Mouse (Mus musculus) lung, postnatal 4 days (tissue): ENCODE measurements at regions not wholly inside any gene's neighbourhood (a gene's known extent, or its start where the extent isn't known, plus 50 kb on each side); places are given as distances from the start of the nearest gene placed in this dataset.
A peak's percentile ranks its signal among the peaks of the same experiment; 100 is the strongest.

Experiments
- DNase-seq, 2 experiments: peaks; one replicate each; pipeline ENCODE4 v3.0.0; 2021

DNA sequence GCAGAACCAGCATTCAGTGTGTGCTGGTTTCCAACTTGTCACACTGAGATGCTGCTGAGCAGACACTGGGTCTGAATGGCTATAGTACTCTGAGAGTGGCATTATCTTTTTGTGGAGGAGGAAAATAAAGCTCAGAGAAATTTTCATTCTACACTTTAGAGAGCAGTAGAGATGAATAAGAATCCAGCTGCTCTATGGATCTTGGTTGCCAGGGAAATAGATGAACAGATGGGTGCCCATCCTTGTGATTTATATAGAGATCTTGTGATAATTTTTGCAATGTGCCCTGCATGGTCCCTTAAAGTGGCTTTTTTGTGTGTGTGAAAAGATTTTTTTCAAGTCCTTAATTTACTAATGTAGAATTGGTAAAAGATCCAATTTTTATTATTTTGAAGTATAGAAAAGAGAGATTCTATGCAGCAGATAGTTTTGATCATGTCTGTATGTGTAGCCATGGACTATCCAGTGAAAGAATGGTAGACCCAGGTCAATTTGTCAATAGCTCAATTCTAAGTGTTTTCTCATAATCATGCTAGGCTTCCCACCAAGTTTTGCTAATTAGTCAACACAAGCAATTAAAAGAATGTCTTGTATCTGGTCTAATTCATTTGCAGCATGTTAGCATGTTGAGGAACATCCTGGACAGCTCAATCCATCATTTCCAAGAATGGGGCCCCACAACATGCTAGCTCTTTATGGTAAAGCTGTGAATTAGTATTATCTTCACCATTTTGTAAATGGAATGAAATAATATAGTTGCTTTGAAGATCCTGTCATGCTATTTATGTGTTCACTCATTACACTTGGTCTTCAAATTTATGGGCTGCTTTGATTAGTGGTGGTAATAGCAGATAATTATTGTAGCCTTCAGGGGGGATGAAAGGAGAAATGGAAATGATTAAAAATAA, 184.7 kb downstream of the Snx13 start:
- no peak for DNase-seq

- no peak for DNase-seq
Measured at GRCm38 (mm10) chr12:35220429-35220828, 173.4 kb downstream of the Snx13 start.

- DNase-seq: no peak
Measured at GRCm38 (mm10) chr12:35220002-35220401, 173.0 kb downstream of the Snx13 start.

- no peak for DNase-seq
Measured at GRCm38 (mm10) chr12:35216725-35217124, 169.7 kb downstream of the Snx13 start.

DNA sequence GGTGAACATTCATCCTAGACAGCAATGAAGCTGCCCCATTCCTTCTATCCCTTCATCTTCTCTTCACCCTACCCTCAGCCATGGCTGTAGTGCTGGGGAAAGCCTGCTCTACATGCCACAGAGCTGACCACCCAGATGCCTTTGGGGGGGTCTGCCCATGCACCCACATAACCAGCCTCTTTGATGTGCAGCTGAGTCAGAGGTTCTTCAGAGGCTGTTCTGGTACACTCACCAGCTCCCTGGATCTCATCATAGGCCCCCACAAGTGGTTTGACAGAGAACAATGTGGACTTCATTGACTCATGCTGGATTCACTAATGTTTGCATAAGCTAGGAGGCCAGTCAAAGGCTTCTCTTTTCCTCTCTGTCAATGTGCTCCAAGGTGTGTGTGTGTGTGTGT, 162.4 kb downstream of the Snx13 start:
- DNase-seq: no peak

GRCm38 (mm10) chr12:35207605-35208004, 160.6 kb downstream of the Snx13 start:
- peak in 1 of 2 experiments; percentile 39 for DNase-seq

DNA sequence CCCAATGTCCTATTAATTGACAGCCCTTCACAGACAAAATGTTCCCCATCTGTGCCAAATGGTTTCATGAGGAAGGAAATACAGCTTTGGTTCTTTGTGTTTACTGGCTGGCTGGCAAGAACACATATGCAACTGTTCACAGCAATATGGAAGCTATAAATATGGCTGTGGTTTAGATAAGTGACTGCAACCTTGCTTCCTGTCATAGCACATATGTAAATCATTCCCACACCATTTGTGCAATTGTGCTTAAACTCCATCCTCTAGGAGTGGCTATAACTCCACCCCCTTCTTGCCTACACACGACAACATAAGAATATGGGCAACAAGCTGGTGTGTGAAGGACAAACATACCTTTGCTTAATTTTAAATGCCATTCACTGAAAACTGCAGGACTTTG, 156.4 kb downstream of the Snx13 start:
- no peak for DNase-seq

DNA sequence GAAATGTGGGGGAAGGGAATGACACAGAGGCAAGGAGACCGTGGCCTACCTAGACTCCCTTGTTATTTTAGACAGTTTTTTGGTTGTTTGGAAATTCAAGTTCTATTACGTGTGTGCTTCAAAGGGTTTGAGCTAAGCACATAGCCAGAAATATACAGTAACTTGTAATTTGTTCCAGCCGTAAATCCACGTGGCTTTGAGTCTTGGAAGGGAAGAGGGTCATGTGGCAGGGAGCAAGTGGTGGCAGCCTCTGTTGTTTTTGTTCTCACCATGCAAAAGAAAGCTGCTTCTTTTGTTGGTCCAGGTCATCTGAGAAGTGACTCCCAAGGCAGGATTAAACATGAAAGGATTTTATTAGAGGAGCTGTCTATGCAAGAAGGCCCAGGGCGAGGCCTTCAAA, 153.1 kb downstream of the Snx13 start:
- no peak for DNase-seq
